Mouse (Mus musculus) 416B (cell line): ENCODE measurements around the gene Gm20388.
A peak's percentile ranks its signal among the peaks of the same experiment; 100 is the strongest.

ENCODE experiments used
- DNase-seq: peaks from one replicate; pipeline ENCODE4 v3.0.0; 2011; ENCODE audit warnings: low read depth

The Gm20388 gene

DNA sequence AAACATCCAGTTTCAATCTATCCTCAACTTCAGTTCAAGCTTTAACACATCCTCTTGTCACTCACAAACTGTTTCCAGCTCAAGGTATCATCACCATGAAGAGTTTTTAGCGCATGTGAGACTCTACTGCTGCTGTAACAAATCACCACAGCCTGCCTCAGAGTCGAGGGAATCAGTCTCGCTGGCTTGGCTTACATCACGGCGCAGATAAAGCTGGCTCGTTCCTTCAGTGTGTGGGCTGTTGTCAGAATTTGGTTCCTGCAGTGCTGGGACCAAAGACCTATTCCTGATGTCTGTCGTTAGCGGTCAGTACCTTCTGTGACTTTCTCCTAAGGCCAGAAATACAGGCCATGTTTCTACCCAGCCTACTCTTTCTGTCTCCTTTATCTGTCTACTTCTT, 2986.6 kb downstream of the Gm20388 start:
- DNase-seq, result no peak

DNA sequence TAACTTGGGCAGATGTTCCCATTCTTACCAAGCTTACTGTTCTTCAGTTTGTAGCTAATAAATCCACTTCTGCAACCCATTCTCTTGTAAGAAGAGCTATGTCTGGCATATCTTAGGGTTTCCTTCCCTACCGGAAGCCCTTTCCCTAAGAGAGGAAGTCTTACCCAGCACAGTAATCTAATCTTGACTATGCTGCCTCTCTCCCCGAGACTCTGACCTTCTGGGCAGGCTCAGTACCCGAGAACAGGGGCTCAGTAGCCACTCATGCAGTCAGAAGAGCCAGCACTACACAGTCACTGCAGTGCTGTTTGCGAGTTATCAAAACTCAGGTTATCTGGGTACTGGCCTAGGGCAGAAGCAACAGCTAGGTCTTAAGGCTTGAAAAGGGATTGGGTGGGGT, 2987.4 kb downstream of the Gm20388 start:
- no peak for DNase-seq

DNA sequence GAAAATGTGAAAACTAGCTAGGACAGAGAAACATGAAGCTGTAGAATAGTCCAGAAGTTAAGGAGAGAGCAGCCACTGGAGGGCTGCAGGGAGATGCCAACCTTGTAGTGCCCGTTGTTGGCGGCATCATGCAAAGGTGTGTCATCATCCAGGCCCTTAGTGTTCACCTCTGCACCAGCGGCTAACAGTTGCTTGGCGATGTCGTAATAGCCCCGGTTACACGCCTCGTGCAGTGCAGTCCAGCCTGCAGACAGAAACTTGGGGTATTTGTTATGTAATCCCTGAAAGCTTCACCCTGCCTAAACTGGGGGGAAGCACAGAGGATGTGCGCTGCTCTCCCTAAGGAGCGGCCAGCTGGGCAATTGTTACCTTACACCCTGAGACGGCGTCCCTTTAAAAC, 2987.8 kb downstream of the Gm20388 start:
- DNase-seq, result peak; percentile 74

DNA sequence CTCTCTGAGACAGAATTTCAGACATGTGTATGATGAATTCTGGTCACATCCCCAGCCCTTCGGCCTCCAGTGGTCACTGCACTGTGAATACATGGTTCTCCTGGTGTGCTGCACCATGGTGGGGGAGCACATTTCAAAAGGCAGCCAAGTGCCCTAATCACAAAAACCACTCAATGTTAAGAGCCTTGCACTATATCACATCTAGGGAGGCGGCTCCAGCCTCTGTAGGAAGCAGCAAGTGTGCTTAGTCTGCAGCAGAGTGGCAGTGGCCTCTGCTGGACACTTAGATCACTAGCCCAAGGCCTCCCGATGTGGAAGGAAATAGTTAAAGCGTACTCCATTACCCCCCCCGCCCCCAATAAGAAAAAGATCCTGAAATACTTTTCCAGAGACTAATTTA, 2988.4 kb downstream of the Gm20388 start:
- no peak for DNase-seq

DNA sequence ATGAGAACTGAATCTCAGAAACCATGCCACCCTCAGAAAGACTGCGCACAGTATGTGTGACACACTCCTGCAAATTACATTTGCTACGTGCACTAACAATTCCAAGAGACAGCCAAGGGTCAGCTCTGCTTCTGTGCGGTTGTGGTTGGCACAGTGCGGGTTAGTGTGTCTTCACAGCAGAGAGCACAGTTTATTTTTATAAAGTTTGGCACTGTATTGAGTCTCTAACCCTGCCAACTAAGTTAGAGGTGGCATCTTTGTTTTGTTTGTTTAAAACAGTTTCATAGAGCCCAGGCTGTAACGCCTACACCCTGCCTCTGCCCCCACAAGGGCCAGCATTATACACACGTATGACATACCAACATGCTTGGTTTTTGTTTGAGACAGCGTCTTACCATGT, 2990.8 kb downstream of the Gm20388 start:
- no peak for DNase-seq

DNA sequence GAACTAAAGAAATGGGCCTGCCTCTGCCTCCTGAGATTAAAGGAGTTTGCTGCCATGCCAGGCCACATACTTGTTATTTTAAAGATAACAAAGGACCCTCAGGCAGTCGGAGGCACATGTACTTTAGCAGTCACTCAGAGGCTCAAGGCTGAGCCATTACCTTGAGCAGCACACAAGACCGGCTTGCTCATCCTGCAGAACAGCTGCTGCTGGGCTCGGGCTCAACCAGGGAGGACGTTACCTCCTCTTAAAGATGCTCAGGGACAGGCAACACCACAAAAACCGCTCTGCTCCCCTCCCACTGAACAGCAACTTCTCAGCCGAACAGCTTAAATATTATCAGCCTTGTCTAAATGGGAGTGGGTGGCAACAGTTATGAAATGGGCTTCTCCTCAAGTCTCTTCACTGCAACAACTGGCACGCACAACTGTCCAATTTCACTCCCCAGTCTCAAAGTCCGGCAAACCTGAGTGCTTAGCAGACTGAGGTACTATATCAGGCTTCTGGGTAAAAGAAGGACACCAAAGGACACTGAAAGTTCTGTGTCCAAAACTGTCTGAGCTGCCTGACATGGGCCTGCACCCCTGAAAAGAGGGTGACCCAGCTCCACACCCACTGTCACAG, 2991.4 kb downstream of the Gm20388 start:
- no peak for DNase-seq

DNA sequence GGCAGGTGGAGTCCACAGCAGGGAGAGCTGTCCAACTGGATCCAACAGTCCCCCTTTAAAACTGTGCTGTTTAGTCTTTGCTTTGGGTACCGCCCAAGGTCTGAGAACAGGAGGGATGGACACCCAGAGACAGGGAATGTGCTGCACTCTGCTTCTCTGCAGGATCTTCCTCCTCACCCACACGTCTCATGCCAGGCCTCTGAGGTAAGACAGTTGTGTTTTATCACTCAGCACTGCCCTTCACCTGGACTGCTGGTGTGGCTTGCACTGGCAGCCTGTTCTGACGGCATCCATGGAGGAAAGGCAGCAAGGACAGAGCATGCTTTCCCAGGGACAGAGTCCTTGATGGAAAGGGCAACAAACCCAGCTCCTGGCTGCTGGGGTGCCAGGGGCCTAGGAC, 2991.9 kb downstream of the Gm20388 start:
- no peak for DNase-seq

DNA sequence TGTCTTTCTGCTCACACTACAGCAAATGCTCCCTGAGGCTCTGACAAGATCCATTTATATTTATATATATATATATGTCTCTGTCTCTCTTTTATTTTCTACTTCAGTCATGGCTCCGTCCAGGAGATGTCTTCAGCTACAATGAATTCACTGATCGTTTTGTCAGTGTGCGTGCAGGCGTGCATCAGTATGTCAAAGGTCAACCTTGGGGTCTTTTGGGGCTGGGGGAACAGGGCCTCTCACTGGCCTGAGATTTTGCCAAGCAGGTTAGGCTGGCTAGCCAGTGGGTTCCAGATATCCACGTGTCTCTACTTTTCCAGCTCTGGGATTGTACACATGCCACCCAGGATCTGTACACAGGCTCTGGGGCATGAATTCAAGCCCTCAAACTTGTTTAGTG, 2992.4 kb downstream of the Gm20388 start:
- no peak for DNase-seq

DNA sequence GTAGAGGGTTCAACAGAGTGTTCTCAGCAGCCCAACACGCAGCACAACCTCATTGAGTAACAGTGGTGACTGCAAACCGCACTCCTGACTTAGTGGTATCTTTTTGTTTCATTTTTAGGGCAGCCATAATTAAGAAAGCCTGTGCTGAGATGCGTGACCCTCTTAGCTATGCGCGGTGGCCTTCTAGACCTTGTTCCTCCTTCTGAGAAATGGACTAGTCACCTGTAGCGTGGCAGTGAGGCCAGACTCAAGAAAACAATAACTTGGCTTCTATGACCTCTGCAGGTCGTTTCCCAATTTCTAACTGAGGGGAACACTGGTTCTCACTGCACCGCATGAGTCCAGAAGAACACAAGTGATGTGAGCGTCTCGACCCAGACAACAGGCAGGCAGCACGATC, 2993.9 kb downstream of the Gm20388 start:
- DNase-seq, result no peak

DNA sequence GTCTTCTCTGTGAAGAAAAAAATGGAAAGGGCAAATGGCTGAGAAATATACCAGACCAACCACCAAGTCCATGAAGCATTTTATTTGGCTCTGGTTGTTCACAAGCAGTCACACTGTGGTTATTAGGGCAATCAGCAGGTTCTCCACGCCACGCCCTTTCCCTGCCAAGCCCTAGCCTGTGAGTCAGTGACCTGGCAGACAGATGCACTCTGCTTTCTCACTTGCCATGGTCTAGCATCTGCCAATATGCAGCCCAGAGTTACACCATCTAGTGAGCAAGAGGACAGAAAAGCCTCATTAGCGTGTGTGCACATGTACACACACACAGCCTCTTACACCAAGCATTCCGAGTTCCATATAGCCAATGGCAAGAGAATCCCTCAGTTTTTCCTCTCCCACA, 2994.7 kb downstream of the Gm20388 start:
- peak; percentile 85 for DNase-seq

DNA sequence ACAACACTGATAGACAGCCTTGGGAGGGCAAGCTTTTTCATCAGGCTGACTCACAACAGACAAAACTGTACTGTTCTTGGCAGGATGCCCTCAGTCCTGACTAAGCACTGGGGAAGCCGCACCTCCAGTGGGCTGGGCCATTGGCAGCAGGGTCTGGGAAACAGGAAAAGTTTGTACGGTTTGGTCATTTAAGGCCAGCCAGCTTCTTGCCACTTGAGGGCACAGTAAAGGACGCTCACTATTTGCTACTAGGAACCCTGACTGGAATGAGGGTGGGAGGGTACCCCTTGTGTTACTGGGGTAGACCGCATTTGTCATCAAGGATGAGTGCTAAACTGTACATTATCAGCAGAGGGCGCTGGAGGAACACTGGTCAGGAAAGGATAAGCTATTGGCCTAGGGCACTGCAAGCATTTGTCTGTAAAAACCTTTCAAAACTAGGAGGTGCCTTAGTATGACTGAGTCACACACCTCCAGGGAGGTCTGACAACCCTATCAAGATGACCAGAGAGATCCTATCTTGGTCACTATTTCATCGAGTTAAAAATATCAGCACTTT, 2995.9 kb downstream of the Gm20388 start:
- peak; percentile 100 for DNase-seq

DNA sequence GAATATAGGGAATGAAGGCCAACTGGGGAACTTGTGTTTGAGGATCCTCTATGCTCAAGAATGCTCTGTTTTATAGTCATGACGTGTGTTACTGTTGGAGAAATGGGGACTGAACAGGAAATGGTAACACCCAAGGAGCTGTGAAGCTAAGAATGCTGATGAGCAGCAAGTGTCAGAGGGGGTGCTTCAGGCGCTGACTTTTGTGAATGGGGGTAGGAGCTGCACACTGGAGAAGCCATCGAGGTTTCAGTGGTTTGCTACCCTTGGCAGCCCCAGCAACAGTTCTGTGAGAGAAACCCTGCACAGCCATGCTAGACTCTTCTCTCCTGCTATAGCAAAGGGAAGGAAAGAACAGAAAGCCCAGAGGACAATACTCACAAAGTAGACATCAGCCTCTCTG, 3001.5 kb downstream of the Gm20388 start:
- DNase-seq, result no peak

DNA sequence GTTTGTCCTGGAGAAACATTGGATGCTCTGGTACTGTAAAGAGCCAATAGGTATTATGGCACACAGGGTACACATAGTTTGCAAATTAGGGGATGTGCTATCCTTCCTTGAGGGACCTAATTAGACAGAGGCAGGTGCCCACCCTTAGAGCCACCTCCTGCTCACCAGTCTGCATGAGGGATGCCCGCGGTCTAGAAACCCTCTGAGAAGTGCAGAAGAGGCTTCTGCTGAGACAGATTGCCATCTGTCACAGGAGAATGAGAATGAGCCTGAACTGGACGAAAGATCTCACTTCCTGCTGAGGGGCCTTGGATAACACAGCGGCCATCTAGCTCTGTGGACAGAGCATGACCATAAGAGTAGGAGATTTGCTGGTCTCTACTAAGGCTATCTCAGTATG, 3002.2 kb downstream of the Gm20388 start:
- DNase-seq, result no peak

DNA sequence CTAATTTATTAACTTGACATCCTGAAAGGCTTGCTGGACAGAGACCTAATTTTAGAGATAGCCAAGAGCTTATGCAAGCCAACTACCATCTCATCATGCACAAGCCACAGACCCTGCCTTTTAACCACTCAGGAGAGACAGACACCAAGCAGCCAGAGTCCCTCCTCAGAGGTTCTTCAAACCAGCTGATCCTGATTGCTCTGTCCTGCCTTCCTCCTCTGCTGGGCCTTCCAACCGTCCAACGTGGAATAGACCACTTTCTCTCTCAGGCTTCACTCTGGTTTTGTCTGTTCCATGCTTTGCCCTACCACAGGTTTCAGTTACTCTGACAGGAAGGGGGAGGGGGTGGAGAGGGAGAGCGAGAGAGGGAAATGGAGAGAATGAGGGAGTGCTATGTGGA, 3006.1 kb downstream of the Gm20388 start:
- peak; percentile 63 for DNase-seq

DNA sequence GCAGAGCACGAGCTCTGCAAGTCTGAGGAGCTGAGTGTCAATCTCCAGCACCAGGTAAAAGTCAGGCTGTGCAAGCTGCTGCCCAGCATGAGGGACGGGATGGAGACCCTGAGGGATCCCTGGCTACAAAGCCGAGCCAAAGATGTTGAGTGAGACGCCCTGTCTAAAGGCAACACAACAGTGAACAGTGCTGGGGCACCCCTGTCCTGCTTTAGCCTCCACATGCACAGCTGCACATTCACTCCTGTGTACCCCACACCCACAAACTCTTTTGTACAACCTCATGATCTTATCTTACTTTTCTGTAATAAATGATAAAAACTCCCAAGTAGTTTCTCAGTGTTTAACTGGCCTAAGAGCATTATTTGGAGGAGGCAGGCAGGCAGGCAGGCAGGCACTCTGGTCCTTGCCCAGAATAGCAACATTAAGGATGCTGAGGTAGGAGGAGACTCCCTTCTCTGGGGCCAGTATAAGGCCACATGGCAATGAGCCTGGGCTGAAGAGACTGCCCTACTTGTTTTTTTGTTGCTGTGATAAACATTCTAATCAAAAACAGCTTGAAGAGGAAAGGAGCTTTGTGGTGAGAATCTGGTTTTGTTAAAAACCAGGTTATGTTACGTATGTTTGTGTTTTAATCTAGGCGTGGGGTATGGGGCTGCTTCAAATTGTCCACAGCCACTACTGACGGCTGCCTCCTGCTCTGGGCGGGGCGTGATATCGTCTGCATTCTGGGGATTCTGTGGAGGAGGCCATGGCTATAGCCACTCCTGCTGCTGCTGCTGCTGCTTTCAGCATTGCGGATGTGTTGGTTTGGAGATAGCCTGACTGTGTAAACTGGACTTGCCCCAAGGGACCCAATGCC, 3007.1 kb downstream of the Gm20388 start:
- peak; percentile 33 for DNase-seq

DNA sequence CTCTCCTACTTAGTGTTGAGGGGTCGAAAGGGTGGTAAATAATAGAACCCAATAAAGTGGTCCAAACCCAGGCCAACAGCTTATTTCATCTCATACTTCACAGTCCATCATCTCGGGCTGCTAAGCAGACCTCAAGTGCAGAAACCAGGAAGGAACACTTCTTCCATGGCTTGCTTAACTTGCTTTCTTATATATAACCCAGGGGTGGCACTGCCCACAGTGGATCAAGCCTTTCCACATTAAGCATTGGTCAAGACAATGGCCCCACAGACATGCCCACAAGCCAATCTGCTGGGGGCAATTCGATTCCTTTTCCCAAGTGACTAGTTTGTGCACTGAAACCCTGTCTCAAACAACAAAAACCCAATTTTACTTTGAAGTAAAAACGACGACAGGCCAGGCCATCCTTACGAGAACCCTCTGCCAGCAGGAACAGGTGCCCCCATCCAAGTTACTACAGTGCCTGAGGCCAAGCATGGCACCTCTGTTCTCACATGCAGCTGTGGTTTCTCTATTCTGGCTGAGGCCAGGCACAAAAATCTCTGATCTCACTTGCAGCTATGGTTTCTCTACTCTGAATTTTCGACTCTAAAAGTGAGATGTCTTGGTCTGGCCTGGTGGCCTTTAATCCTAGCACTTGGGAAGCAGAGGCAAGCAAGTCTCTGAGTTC, 3007.9 kb downstream of the Gm20388 start:
- DNase-seq, result peak; percentile 54

DNA sequence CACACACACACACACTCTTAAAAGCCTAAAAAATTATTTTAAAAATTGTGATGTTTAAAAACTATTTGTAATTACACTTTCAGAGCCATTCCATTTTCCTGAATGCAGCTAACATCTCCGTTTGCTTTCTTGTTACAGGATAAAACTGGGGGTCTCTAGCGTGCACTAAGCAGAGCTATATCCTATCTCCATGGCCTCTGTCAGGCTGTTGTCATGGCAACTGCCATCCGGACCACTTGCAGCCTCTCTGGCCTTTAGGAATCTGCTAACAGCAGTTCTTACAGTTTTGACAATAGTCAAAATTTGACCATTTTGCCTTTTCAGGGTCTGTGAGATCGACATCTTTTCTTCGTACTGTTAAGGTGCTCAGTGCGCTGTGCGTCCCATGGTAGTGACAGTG, 3010.2 kb downstream of the Gm20388 start:
- no peak for DNase-seq

DNA sequence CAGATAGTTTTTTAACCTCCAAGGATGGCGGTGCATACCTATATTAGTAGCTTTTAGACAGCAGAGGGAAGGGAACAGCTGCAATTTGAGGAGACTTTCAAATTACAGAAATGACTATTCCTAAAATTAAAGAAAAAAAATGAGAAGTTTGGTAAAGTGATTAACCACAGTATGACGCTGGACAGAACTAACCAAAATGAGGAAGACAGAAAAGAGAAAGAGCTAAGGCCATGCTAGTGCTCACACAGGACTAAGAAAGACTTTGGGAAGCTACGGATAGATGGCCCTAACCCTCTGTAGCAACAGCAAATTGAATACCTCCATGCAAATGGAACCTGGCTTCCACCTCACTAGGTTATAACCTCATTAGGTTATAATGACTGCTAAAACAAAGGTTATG, 3012.3 kb downstream of the Gm20388 start:
- peak; percentile 70 for DNase-seq

DNA sequence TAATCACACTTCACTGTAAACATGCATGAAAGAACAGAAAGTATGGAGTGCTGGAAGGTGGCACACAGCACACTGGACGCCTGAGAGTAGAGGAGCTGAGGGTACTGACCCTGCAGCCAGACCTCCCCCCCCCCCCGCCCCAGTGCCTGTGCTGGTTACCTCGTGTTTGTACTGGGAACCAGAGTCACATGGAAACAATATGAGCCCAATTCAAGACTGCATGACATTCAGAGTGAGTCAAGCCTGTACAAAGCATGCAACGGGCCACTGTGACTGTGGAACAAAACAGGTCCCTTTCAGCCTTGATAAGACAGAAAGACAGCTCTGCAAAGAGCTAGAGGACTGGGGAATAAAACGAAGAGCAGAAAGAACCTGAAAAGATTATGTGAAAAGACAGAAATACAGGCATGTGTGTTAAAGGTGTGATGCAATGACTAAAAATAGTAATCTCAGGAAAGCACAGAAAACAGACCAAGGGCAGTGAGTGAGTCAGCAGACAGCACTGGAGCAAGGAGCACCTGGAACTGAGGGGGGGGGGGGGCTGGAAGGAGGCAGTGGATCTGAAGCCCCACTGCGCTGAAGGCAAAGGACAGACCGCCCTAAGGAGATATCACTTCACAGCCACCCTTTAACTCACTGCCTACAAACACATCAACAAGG, 3012.9 kb downstream of the Gm20388 start:
- peak; percentile 72 for DNase-seq

DNA sequence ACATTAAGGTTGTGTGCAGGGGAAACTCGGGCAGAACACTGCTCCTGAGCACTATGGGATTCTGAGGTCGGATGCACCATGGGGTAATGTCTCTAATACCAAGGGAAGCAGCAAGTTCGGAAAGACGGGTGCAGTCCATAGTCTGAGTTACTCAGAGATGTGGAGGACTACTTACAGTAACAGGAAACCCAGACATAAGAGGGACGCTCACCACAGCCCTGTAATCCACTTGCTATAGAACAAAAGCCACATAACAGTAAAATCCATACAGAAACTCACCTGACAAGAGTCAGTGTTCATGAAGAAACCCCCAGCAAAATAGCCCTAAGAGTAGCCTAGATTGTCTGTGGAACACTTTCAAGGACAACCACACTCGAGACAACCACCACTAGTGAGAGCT, 3013.4 kb downstream of the Gm20388 start:
- DNase-seq, result peak; percentile 68

DNA sequence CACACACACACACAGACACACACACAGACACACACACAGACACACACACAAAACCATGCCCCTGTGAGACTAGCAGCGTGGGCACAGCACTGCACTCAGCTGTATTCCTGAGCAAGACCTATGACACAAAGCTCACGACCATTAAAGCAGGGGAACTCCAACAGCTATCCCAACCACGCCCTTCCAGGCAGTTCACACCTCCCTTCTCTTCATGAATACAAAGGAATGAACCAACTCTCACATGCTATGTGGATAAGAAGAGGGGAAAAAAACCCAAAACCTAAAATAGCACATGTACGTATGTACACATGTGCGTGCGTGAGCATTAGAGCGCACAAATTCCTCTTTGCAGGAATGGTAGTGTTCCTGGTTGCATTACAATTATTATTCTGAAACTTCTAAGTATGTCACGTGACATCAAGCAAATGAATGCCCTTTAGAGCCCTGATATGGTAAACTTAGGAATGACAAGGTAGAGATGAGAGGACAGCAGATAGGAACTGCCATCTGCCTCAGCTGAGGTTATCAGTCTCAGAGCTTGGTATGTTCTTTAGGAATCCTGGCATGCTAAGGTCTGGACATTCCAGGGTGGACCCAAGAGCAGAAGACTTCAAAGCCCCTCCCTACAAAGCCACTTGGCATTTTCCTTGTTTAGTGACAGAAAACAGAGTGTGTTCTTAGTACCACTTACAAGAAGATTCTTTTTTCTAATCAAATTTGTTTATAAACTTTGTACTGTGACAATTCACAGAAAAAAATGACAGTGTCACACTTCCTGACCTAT, 3015.5 kb downstream of the Gm20388 start:
- DNase-seq, result no peak

DNA sequence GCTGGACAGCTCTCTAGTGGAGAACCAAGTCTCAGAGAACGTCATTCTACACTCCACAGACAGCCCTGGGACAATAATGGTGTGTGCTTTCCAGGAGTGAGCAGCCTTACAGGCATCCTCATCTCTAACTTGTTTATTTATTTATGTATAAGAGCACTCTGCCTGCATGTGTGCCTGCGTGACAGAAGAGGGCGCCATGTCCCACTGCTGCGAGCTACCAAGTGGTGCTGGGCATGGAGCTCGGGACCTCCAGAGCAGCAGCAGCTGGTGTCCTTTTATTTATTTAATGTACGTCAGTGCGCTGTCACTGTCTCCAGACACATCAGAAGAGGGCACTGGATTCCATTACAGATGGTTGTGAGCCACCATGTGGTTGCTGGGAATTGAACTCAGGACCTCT, 3016.1 kb downstream of the Gm20388 start:
- DNase-seq, result peak; percentile 72
